Mouse (Mus musculus) erythroblast, embryonic 14.5 days (primary cell): ENCODE results near the gene Tmem63a.

Experiments used
- GATA1 ChIP-seq: IDR thresholded peaks from 2 replicates; pipeline ENCODE4 v1.6.1; 2012; ENCODE audit warnings: low read length, inconsistent platforms, mixed read lengths
- TAL1 ChIP-seq: IDR thresholded peaks from 3 replicates; pipeline ENCODE4 v1.6.1; 2012; ENCODE audit warnings: low read length, inconsistent platforms, mixed read lengths

GRCm38 (mm10) chr1:180926286-180926685 lies 15.9 kb upstream of the Tmem63a start:
- no peak for TF ChIP-seq GATA1
- TF ChIP-seq TAL1 = no peak
